Mouse (Mus musculus) cerebral cortex, adult 2 months (tissue): ENCODE data around the gene Mmp23.

Experiments used
- WGBS: fragments of 180-500 bp; shearing (Covaris S2); methylation state at CpG from one replicate; pipeline ENCODE4 v1.1.7; 2018; 5-methylcytosine and 5-hydroxymethylcytosine counted together

The Mmp23 gene

DNA sequence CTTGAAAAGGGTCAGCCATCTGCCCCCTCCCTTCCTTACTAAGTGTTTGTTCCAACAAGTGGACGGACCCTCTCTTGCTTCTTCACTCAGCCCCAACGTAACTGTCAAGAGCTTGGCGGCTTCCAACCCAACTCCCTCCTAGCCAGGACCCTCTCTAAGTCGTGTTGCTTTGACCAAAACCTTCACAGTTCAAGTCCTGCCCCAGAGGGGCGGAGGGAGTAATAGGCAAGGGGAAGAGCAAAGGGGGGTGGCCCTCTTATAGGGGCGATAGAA lies 935 bp upstream of the Mmp23 start:
- 36% methylated on average over 6 of the region's 6 CpGs for WGBS

DNA sequence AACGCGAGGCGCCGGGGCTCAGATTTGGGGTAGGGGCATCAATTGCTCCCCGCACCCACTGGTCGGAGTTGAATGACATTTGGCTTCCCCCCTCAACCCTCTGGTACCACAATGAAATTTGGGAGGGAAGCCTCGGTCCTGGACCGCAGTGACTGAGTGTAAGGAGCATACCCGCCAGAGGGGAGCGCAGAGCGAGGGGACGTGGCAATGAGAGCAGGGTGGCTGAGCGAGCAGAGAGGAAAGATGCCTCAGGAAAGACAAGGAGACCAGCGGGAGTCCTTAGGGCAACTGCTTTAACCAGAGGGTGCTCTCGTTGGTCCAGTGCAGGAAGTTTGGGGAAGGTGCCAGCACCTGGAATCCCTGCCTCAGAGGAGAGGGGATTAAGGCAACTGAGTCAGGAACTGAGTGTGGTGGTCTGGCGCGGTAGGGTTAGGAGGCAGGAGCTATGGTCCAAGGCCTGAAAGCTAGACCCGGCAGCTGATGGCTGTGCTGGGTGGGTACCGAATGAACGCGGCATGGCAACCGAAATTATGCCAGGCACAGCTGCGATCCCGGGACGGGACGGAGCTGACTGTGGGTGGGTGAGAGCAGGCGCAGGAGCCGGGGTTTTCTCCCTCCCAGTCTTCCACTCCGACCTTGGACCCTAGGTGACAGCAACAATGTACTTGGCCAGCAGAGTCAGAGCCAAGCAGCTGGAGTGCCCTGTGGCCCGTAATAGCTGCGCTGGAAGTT lies 433 bp upstream of the Mmp23 start:
- 13% methylated on average over 31 of the region's 31 CpGs for WGBS

- WGBS: 33% methylated on average over 36 of the region's 36 CpGs
Observed at GRCm38 (mm10) chr4:155652283-155653085, 700 bp downstream of the Mmp23 start.

- 76% methylated on average over 15 of the region's 15 CpGs for WGBS
Observed at GRCm38 (mm10) chr4:155651553-155652269, 1.5 kb downstream of the Mmp23 start.

DNA sequence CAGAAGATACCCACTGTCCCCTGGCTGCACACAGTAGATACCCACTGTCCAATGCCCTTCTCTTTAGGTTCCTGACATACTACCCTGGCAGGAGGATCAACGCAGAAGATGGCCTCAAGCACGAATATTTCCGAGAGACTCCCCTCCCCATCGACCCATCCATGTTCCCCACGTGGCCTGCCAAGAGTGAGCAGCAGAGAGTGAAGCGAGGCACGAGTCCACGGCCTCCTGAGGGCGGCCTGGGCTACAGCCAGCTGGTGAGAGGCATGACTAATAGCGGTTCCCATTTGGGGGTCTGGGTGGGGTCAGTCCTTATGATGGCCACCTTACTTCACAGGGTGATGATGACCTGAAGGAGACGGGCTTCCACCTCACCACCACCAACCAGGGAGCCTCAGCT lies 3.8 kb downstream of the Mmp23 start:
- WGBS: 91% methylated on average over 11 of the region's 11 CpGs

GRCm38 (mm10) chr4:155645721-155646120 lies 7.5 kb downstream of the Mmp23 start:
- WGBS: 97% methylated on average over 5 of the region's 5 CpGs

- WGBS: 97% methylated on average over 2 of the region's 2 CpGs
Observed at GRCm38 (mm10) chr4:155645308-155645707, 7.9 kb downstream of the Mmp23 start, which contains the start of gene Gm10563. Gene Gm10563, minus strand, starts transcription at chr4:155645408.

DNA sequence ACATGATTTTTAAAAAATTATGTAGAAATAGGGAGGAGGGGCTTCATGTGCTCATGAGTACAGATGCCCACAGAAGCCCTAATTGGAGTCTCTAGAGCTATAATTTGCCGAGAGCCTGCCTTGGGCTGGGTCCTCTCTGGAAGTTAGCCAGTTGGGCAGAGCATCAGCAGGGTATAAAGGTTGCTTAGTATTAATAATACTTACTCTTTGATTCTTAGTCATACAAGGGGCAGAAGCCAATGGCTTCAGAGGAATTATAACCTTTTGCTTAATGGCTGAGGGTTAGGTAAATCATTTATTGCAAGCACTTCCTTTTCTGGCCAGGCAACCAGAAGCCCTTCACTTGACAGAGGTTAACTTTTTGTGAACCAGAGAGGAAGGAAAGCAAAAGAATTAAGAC lies 9.7 kb downstream of the Mmp23 start:
- 92% methylated on average over 1 of the region's 1 CpGs for WGBS

DNA sequence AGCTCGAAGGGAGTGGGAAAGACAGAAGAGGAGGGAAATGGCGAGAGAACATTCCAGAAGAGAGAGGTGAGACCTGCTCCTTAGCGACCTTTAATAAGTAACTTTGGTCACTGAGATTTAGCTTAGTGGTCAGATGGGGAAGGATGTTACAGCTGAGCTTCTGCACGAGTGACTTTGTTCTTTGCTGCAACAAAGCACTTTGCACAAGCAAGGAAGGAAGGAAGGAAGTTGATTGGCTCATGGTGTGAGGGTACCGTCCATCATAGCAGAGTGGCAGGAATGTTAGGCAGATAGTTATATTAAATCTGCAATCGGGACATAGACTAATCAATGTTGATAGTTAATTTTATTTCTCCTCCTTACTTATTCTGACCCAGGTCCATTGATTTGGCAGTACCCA lies 22.9 kb downstream of the Mmp23 start:
- 76% methylated on average over 6 of the region's 6 CpGs for WGBS

DNA sequence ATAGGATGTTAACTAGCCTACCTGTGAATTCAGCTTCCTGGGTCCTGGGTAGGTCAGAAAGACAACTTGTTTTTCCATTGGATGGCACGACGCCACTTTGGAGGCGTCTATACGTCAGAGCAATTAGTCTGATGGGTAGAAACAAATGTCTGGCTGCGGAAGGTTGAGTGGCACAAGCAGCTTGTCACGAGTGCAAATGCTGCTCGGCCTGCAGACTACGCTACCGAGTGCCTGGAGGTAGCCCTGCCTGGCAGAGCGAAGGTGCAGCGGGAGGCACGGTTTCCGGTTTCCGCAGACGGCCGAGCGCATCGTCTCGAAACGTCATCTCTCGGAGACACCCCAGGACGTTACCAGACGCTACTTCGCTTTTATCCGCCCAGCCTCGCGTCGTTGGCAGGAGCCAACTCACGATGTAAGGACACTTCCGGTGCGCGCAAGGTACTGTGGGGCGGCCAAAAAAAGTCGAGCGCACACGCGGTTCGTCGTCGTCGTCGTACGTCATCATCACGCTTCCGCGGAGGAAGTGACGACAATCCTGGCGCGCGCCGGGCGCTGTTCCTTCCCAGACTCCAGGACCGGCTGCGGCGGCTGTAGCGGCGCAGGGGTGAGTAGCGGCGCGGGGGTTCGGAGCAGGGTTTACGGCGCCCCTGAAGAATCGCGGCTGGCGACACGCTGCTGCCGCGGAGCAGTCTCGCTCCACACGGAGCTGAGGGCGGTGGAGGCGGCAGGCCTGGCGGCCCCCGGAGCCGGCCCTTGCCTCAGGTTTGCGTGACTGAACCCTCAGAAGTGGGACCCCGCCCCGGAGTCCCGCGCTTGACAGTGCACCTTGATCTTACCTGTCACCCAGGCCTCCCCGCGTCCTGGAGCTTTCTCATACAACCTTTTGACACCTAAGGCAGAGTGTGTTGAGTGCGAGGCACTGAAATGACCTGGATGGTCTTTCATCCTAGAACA lies 28.6 kb downstream of the Mmp23 start, which contains the start of gene Cdk11b:
Gene Cdk11b, plus strand, starts transcription at position 517 of the 954 bp plus-strand sequence.
- WGBS: under 1% methylated on average over 84 of the region's 84 CpGs

DNA sequence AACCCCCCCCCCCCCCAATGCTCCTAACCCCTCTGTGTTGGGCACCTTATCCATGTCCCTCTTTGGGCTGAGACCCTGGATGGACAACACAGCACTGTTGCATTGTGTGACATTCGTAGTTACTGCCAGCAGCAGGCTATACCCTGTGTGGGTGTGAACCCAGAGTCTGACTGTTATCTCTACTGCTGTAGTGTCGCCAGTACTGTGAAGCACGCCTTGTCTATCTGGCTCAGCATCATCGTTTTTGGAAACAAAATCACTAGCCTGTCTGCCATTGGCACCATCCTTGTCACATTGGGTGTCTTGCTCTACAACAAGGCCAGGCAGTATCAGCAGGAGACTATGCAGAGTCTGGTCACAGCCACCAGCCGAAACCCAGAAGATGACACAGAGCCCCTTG lies 34.9 kb downstream of the Mmp23 start:
- 53% methylated on average over 5 of the region's 5 CpGs for WGBS

DNA sequence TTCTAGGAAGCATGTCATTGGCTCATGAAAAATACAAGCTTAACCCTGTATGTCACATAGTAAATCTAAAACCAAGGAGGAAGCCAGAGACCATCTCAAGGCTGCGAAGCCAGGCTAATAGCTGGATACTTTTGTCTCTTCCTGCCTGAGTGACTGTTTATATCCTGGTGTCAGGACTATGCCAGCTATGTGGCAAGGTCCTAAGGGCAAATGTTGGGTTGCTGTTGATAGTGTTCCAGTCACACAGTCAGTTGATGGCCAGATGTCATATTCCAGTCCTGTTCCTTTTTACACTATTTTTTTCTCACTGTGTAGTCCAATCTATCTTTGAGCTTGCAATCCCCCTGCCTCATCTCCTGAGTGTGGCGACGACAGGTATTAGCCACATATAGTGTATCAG lies 39.9 kb downstream of the Mmp23 start:
- WGBS: 95% methylated on average over 3 of the region's 3 CpGs

- WGBS: 93% methylated on average over 3 of the region's 3 CpGs
Observed at GRCm38 (mm10) chr4:155611860-155612259, 41.3 kb downstream of the Mmp23 start.

DNA sequence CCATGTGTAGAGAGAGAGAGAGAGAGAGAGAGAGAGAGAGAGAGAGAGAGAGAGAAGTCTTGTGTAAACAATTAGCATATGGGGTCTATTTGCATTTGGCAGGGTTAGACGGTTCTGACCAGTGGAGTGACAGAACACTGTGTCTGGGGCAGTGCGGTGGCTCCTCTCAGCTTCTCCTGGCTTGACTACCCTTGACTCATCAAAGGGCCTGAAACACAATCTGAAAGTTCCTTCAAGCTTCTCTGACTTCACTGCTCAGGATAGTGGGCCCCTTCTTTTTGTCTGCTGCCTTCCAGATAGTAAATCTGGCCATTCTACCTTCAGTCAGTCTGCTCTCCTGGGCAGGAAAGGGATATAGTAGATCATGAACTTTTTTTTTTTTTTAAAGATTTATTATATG lies 46.4 kb downstream of the Mmp23 start:
- WGBS: 47% methylated on average over 2 of the region's 2 CpGs

GRCm38 (mm10) chr4:155605132-155605531 lies 48.1 kb downstream of the Mmp23 start:
- 87% methylated on average over 4 of the region's 4 CpGs for WGBS

DNA sequence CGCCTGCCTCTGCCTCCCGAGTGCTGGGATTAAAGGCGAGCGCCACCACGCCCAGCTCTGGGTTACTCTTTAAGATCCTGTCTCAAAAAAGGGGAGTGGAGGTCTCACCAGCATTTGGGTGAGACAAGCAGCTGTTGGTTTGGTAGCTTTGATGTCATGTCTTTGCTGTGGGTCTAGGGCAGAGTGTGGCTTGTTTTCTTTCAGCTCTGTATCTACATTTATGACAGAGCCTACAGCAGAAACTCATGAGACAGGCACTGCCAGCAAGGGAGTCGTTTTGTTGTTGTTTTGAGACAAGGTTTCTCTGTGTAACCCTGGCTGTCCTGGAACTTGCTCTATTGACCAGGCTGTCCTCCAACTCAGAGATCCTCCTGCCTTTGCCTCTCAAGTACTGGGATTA lies 49.4 kb downstream of the Mmp23 start:
- WGBS: 96% methylated on average over 6 of the region's 6 CpGs

GRCm38 (mm10) chr4:155602753-155603152 lies 50.4 kb downstream of the Mmp23 start:
- WGBS: 80% methylated on average over 1 of the region's 1 CpGs

- WGBS: under 1% methylated on average over 31 of the region's 31 CpGs
Observed at GRCm38 (mm10) chr4:155601997-155602456, 51.2 kb downstream of the Mmp23 start.

GRCm38 (mm10) chr4:155601091-155601996 lies 51.8 kb downstream of the Mmp23 start, which contains the start of gene Slc35e2:
Gene Slc35e2, plus strand, starts transcription at chr4:155601416.
- WGBS: under 1% methylated on average over 56 of the region's 65 CpGs
